Mouse (Mus musculus) embryonic facial prominence, embryonic 10.5 days (tissue): Measurements from ENCODE around the gene Tnfrsf9. TPM values are rescaled to one million over a fixed set of nuclear protein-coding genes. Genes with fewer than 3 reads are reported as not detected.
"Not testable (repeated sequence)": the region's sequence is repeated elsewhere in the genome, so short reads cannot be mapped to it uniquely, and the experiment has no call there.

Source experiments
- DNase-seq: peaks from one replicate; pipeline ENCODE4 v3.0.0-alpha.2; 2017; ENCODE audit warnings: low spot score
- H3K27ac ChIP-seq: fragments of 300-500 bp; sonication (generic); replicated peaks from 2 replicates; pipeline ENCODE4 v1.5.1; 2016; ENCODE audit warnings: mild to moderate bottlenecking
- H3K27me3 ChIP-seq: fragments of 300-500 bp; sonication (generic); replicated peaks from 2 replicates; pipeline ENCODE4 v1.6.1; 2016; ENCODE audit warnings: low read depth, mild to moderate bottlenecking; ENCODE audit not compliant: poor library complexity, severe bottlenecking
- H3K36me3 ChIP-seq: fragments of 300-500 bp; sonication (generic); replicated peaks from 2 replicates; pipeline ENCODE4 v1.6.1; 2016; ENCODE audit warnings: mild to moderate bottlenecking, moderate library complexity
- H3K4me1 ChIP-seq: fragments of 300-500 bp; sonication (generic); 2 replicates; pipeline ENCODE4 v1.6.1; 2016
- H3K4me3 ChIP-seq: fragments of 300-500 bp; sonication (generic); 2 replicates; pipeline ENCODE4 v1.5.1; 2016; ENCODE audit warnings: mild to moderate bottlenecking, moderate library complexity
- H3K9me3 ChIP-seq: fragments of 300-500 bp; sonication (generic); 2 replicates; pipeline ENCODE4 v1.6.1; 2016; ENCODE audit warnings: mild to moderate bottlenecking
- WGBS: fragments of 180-500 bp; shearing (Covaris S2); methylation state at CpG from one replicate; pipeline ENCODE4 v1.1.7; 2016; 5-methylcytosine and 5-hydroxymethylcytosine counted together
- polyA plus RNA-seq: library from polyadenylated mRNA; unstranded; fragments of >200 nt; fragmentation: Nextera tagmentation; extraction: Ambion mirVana; gene quantifications from 2 replicates; pipeline ENCODE4 v1.2.1, GENCODE M21; 2016

The Tnfrsf9 gene
- polyA plus RNA-seq, 1 experiment from 2014 or later, result 0.69 TPM

DNA sequence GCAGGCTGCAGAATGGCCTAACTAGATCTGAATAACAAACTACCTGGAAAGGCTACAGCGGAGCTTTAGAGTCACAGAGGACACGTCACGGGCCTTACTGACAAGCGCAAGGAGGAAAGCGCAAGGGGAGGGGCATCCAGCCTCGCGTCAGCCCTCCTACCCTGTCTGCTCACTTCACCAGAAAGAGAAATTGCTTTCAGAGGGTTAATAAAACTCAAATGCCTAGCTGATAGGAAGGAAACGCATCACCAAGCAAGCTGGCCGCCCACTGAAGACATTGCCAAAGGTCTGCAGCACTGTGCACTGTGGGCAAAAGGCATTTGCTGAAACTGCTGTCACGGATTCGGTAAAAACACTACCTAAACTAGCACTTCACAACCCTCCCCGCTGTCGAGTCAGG is 13.9 kb upstream of the Tnfrsf9 start:
- no peaks in the 10 kb centered on the region for H3K27me3 ChIP-seq
- no peak overlapping the region for H3K27ac ChIP-seq
- H3K4me3 ChIP-seq, result no peak overlapping the region
- DNase-seq, result no peak
- no peaks in the 10 kb centered on the region for H3K9me3 ChIP-seq
- H3K4me1 ChIP-seq, result peaks cover 12% of the 10 kb centered on the region
- peaks cover 96% of the 10 kb centered on the region for H3K36me3 ChIP-seq
- 97% methylated on average over 13 of the region's 13 CpGs for WGBS

DNA sequence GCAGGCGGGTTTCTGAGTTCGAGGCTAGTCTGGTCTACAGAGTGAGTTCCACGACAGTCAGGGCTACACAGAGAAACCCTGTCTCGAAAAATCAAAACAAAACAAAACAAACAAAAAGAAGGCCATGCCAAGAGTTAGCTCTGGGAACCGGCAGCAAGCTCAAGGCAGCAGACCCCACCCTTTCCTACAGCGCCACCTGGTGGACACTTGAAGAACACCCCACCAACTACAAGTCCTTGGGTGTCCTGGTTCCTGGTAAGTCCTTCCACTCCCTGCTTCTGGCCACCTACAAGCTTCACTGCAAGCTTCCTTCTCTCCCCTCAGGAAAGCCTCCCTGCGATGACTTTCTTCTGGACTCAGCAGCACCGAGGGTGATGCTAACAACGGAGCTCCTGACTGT is 12.7 kb upstream of the Tnfrsf9 start:
- peak; percentile 81 for DNase-seq
- H3K4me3 ChIP-seq, result no peak overlapping the region
- H3K9me3 ChIP-seq, result no peaks in the 10 kb centered on the region
- H3K27me3 ChIP-seq, result no peaks in the 10 kb centered on the region
- H3K4me1 ChIP-seq, result peaks cover 6% of the 10 kb centered on the region; the same call in 1 of the 2 replicates
- WGBS, result 56% methylated on average over 9 of the region's 9 CpGs
- peaks cover 95% of the 10 kb centered on the region for H3K36me3 ChIP-seq
- H3K27ac ChIP-seq, result no peak overlapping the region

DNA sequence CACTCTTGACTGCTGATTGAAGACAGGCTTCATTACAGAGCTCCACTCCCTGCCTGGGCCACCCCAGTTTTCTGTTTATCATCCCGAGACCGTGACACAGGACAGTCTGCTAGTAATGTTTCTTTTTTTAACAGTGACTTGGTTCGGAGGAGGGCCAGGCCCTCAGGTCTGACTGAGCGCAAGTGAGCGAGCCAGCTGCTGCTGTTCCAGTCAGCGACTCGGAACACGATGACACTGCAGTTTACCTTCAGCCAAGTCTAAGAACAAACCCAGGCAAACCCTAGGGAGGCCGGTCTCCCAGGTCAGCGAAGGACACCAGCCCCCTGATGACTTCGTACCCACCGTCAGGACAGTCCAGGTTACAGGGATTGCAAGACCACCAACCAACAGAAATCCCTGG is 12.3 kb upstream of the Tnfrsf9 start:
- peaks cover 95% of the 10 kb centered on the region for H3K36me3 ChIP-seq
- H3K27ac ChIP-seq, result no peak overlapping the region
- no peak overlapping the region for H3K4me3 ChIP-seq
- H3K9me3 ChIP-seq, result no peaks in the 10 kb centered on the region
- no peaks in the 10 kb centered on the region for H3K27me3 ChIP-seq
- peaks cover 6% of the 10 kb centered on the region; the same call in 1 of the 2 replicates for H3K4me1 ChIP-seq
- WGBS, result 92% methylated on average over 12 of the region's 12 CpGs
- no peak for DNase-seq

DNA sequence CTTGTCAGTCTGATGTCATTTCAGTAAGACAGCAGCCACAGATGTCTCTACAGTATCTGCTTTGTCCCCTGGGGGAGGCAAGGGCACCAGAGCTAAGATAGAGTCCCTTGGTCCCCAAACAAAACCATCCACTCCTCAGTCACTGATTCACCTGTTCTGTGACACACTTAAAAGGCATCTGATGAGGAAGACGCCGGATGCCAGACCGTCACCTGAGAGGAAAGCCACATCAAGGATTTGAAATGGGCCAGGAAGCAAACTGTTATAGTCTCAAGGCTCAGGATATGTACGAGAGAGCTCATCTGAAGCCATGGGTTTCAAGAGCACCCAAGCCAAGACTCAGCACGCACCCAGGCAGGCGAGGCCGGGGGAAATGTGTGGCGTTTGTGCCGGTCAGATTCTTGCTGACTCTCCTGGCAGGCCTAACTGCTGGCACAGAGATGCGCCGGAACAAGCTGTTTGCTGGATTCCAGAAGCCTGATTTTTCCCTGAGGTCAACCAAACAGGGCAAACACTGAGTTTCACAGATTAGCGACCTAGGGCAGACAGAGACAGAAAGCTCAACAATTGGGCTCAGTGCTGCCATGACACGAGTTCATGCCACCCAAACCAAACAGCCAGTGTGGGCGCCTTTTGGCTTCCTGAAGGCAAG is 11.1 kb upstream of the Tnfrsf9 start:
- Histone ChIP-seq H3K36me3 (peaks cover 95% of the 10 kb centered on the region), H3K9me3 (no peaks in the 10 kb centered on the region), H3K27me3 (no peaks in the 10 kb centered on the region), H3K4me3 (no peak overlapping the region), H3K27ac (no peak overlapping the region), H3K4me1 (peaks cover 12% of the 10 kb centered on the region; the same call in 1 of the 2 replicates)
- 94% methylated on average over 14 of the region's 14 CpGs for WGBS
- no peak for DNase-seq

DNA sequence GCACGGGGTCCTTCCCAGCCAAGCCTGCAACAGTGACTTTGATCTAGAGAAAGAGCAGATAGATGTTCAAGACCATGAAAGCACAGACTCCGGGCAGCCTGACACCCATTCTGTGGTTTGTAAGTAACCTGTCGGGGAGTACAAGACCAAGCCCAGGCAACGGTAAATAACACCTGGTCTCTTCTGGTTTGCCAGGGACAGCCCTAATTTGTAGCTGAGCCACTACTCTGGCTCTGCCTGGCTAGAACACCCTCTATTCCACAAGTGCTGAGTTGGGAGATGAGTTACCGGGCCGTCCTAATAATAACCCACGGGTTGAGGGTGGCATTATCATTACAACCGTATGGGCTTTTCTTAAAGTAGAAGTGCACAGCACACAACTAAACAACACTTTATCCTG is 7.3 kb upstream of the Tnfrsf9 start:
- Histone ChIP-seq H3K27ac (no peak overlapping the region), H3K27me3 (no peaks in the 10 kb centered on the region), H3K36me3 (peaks cover 60% of the 10 kb centered on the region), H3K4me3 (no peak overlapping the region), H3K4me1 (peaks cover 16% of the 10 kb centered on the region), H3K9me3 (no peaks in the 10 kb centered on the region)
- WGBS, result 93% methylated on average over 8 of the region's 8 CpGs
- no peak for DNase-seq

DNA sequence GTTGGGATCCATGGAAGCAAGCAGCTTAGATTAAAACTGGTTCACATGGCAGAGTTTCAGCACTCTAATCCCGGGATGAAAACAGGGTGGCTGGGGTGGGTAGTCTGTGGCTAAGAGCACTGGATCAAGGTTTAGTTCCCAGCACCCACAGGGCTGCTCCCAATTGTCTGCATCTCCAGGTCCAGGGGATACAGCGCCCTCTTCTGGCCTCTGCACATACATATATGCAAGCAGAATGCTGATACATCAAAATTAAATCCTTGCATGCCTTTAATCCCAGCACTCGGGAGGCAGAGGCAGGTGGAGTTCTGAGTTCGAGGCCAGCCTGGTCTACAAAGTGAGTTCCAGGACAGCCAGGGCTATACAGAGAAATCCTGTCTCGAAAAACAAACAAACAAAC is 5.8 kb upstream of the Tnfrsf9 start:
- 75% methylated on average over 5 of the region's 5 CpGs for WGBS
- Histone ChIP-seq H3K4me1 (peaks cover 24% of the 10 kb centered on the region), H3K4me3 (peak overlapping the region; percentile 95), H3K36me3 (peaks cover 45% of the 10 kb centered on the region)
- H3K27ac ChIP-seq, DNase-seq, H3K27me3 ChIP-seq, H3K9me3 ChIP-seq: not testable (repeated sequence)

DNA sequence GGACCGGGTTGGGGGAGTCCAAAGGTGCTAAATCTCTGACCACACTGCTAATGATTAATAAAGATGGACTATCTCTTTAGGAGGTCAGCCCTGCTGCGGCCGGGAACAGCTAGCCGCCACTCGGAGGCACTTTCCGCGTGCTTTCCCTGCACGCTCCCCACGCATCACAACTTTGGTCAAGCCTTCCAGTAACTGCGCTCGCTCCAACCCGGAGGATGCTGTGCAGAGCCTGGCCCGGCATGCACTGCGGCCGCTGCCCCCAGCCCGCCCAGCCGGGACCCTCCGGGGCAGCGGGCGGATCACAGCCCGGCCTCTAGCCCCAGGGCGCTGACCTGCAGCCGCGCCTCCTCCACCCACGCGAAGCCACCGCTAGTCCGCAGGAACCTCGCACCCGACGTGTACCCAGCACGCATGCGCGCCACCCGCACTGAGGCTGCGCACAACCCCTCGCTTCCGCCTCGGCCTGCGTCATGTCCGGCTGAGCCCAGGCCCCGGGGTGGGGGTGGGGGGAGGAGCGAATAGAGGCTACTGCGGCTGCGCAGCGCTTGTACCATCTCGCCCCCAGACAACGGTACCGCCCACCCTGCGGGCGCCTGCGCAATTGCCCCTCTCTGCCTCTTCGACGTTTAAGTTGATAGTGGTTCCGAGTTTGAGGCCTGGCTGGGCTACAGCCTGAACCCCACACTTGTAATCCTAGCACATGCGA is 4.8 kb upstream of the Tnfrsf9 start:
- Histone ChIP-seq H3K27me3 (no peaks in the 10 kb centered on the region), H3K27ac (peak overlapping the region; percentile 94), H3K36me3 (peaks cover 37% of the 10 kb centered on the region), H3K9me3 (no peaks in the 10 kb centered on the region), H3K4me3 (peak overlapping the region; percentile 95), H3K4me1 (peaks cover 31% of the 10 kb centered on the region)
- WGBS, result under 1% methylated on average over 56 of the region's 56 CpGs
- peak; percentile 100 for DNase-seq

DNA sequence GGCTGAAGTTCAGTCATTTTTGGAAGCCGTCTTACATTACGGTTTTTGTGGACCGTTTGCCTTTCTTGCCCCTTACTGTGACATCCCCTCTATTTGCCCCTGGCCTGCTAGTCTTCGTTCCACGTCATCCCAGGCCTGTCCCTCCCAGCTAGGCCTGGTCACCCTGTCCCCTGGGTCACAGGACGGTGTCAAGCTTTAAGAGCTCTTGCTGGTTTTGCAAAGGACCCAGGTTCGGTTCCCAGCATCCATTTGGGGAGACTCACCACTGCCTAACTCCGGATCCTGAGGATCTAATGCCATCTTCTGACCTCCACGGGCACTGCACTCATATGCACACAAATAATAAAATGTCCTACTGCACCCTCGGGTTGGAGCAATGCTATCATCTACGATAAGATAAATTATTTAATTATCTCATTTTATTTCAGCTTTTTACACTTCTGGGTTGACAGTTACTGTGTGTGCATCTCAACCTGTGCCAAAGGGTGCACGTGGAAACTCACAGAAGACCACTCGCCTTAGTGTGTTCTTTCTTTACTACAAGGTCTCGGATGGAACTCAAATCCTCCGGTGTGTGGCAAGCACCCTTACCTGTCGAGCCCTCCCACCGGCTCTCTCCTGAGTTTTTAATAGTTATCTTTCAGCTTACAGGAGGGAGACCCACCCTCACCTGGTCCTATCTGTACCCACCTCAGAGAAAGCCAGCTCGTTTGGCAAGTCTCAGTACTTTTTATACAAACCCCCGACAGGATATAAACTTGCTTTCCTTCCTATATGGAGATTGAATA is 4.0 kb upstream of the Tnfrsf9 start:
- Histone ChIP-seq H3K27ac (peak overlapping the region; percentile 94), H3K9me3 (no peaks in the 10 kb centered on the region), H3K4me1 (peaks cover 37% of the 10 kb centered on the region), H3K27me3 (no peaks in the 10 kb centered on the region), H3K36me3 (peaks cover 31% of the 10 kb centered on the region), H3K4me3 (peak overlapping the region; percentile 95)
- WGBS, result 86% methylated on average over 19 of the region's 19 CpGs
- no peak for DNase-seq

DNA sequence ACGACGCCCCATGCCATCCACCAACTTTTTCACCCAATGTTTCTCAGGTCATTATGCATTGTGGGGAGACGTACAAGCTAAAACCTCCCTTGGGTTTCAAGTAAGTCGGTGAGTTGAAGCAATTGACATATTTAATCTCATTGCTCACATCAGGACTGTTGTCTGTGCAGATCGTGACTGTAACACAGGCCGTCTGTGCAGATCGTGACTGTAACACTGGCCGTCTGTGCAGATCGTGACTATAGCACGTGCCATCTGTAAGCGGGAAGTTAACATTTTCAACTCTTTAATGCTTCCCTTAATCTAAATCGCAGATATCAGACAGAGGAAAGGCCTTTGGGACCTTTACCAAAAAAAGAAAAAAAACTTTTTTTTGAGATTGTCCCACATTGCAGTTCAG is 619 bp upstream of the Tnfrsf9 start:
- no peaks in the 10 kb centered on the region for H3K9me3 ChIP-seq

DNA sequence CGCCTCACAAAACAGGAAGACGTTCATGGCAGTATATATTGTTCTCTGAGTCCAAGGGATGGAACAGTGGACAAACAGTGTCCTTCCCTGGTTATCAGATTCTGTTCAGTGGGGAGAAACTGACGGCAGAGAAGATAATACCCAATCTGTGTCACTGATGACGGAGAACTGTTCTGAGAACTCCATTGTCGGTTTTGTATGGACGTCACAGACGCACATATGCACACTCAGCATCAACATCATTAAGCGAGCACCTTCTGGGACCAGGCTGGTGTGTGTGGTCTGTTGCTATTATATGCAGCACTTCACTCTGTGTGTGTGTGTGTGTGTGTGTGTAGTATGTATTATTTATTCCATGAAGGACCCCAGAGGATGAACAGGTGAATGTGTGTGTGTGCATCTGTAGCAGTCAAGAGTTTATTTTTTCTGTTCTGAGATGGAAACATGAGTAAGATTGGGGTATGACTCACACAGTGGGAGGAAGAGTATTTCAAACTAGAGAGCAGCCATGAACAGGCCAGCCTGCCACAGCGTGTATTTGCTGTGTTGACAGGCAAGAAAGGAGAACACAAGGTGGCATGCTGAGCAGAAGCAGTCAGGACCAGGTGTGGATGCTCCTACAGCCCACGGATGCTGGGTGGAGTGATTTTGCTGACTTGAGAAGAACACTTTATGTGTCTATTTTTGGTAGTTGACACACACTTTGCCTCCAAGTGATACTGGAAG is 982 bp downstream of the Tnfrsf9 start:
- Histone ChIP-seq H3K4me3 (peak overlapping the region; percentile 81), H3K9me3 (no peaks in the 10 kb centered on the region), H3K36me3 (no peaks in the 10 kb centered on the region), H3K27ac (peak overlapping the region; percentile 93), H3K4me1 (peaks cover 24% of the 10 kb centered on the region), H3K27me3 (no peaks in the 10 kb centered on the region)
- 68% methylated on average over 10 of the region's 10 CpGs for WGBS
- no peak for DNase-seq

More for the DNA sequence above, 619 bp upstream of the Tnfrsf9 start:
- WGBS, result 21% methylated on average over 12 of the region's 12 CpGs
- peak overlapping the region; percentile 93 for H3K27ac ChIP-seq
- H3K4me3 ChIP-seq, result peak overlapping the region; percentile 81
- H3K36me3 ChIP-seq, result no peaks in the 10 kb centered on the region
- DNase-seq, result no peak
- peaks cover 31% of the 10 kb centered on the region for H3K4me1 ChIP-seq
- no peaks in the 10 kb centered on the region for H3K27me3 ChIP-seq

DNA sequence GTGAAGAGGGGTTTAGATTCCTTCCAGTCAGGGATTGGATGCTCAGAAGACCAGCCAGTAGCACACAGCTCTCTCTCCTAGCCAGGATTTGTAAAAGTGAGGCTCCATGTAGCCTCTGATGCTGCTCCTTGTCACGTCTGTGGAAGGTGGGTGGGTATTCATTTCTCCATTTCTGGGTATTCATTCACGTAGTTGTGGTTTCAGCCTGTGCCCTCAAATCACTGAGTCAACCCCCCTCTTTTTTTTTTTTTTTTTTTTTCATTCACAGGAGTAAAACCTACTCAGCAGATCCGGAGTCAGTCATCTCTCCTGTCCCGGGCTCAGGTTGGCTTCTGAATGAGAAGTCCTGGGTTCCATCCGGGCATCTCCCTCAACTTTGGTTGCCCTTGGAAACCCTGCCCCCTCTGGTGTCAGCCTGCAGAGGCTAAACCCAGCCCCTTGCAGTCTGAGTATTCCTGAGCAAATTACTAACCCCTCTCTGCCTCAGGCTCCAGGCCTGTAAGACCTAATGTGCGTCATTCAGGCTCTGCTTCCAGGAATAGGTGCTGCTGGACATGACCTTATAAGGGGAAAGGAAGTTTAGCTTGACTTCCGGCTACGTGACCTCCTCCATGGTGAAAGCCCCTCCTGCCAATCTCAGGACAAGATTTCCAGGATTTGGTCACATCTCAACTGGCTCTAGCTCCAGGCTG is 3.1 kb downstream of the Tnfrsf9 start:
- DNase-seq, result no peak
- 0 out of 2 replicates have a peak overlapping the region, but pooled peaks have one; percentile 3 for H3K27ac ChIP-seq
- H3K9me3 ChIP-seq, result no peaks in the 10 kb centered on the region
- no peak overlapping the region for H3K4me3 ChIP-seq
- no peaks in the 10 kb centered on the region for H3K27me3 ChIP-seq
- H3K36me3 ChIP-seq, result no peaks in the 10 kb centered on the region
- H3K4me1 ChIP-seq, result peaks cover 33% of the 10 kb centered on the region
- 71% methylated on average over 8 of the region's 8 CpGs for WGBS

DNA sequence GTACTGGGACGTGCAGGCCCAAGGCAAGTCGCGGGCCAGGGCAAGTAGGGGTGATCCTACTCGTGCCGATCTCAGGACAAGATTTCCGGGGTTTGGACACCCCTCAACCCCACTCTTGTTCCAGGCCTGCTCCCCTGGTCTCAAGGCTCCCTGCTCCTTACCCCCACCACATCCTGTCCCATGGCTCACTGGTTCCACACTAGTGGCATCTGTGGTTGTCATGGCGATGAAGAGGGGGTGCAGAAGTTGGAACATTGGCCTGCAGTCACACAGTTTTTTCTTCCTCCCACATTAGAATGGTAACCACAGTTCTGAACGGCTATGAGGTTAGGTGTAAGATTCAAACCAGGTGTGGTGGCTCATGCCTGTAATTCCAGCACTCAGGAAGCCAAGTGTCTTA is 6.8 kb downstream of the Tnfrsf9 start:
- H3K4me3 ChIP-seq, result no peak overlapping the region
- no peak overlapping the region for H3K27ac ChIP-seq
- no peaks in the 10 kb centered on the region for H3K9me3 ChIP-seq
- no peak for DNase-seq
- peaks cover 9% of the 10 kb centered on the region; the same call in 1 of the 2 replicates for H3K4me1 ChIP-seq
- no peaks in the 10 kb centered on the region for H3K27me3 ChIP-seq
- H3K36me3 ChIP-seq, result no peaks in the 10 kb centered on the region
- whole genome bisulfite sequencing, result 80% methylated on average over 8 of the region's 8 CpGs
